Mouse (Mus musculus): ENCODE measurements around the gene Rpl29. TPM values are rescaled to one million over a fixed set of nuclear protein-coding genes. Genes with fewer than 3 reads are reported as not detected.

Rpl29 gene
- polyA plus RNA-seq, 1 experiment from 2014 or later: 1,256 TPM

DNA sequence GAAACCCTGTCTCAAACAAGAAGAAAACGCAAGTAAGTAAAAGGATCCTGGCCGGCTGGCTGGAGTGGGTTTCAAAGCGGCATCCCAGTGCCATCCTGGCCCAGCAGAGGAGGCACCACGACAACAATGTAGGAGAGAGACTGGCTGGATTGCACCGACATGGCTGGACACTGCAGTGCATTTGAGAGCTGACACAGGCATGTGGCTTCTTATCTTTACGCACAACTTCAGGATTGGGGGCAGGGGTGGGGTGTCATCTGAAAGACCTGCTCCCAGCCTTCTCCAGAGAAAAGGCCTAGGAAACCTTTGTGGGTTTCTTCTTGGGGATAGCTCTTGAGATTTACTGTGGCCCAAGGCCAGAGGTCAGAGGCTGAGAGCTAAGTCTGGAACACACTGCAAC is 17.5 kb upstream of the Rpl29 start:
- H3K4me2 ChIP-seq: peak overlapping the region; percentile 55
- H3K4me3 ChIP-seq (ENCODE audit: low read depth, low read length): peak overlapping the region; percentile 4; the same call in 1 of the 2 replicates
- 40% methylated on average over 6 of the region's 6 CpGs for WGBS

DNA sequence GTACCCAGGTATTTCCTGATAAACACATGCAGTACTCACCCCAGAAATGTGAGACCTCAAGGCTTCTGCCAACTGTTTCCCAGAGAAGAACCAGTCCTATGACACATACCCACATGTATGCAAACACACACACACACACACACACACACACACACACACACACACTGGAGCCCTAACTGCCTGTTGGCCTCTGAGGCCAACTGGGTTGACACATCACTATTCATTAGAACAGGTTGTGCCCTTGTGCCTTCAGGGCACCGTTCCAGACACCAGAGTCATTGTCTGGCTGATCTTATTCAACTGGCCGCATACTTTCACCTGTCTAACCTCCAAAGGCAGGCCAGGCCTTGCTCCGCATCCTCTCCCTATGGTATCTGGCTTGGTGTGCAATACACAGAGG is 17.0 kb upstream of the Rpl29 start:
- Histone ChIP-seq H3K9me3 (ENCODE audit: control insufficient read depth, low read length) (no peaks in the 10 kb centered on the region), H3K27me3 (replicated peaks; ENCODE audit: control insufficient read depth, insufficient read depth, low read length) (no peaks in the 10 kb centered on the region), H3K4me3 (ENCODE audit: low read depth, low read length) (no peak overlapping the region), H3K27ac (ENCODE audit: low read depth, low read length) (peak overlapping the region; percentile 28; the same call in 1 of the 2 replicates), H3K9ac (ENCODE audit: low read depth, low read length) (peak overlapping the region; percentile 46; the same call in 1 of the 2 replicates), H3K4me2 (peak overlapping the region; percentile 55; the same call in 1 of the 2 replicates), H3K4me1 (replicated peaks; ENCODE audit: control insufficient read depth, insufficient read depth, low read length) (peaks cover 18% of the 10 kb centered on the region), H3K36me3 (ENCODE audit: control insufficient read depth, insufficient read depth, low read length) (no peaks in the 10 kb centered on the region)
- ATAC-seq (replicated peaks; ENCODE audit: low FRiP score) (no peak), DNase-seq (ENCODE audit: low spot score) (no peak)
- WGBS: 85% methylated on average over 3 of the region's 3 CpGs

More for the DNA sequence above, 17.5 kb upstream of the Rpl29 start:
- peak overlapping the region; percentile 44; the same call in 1 of the 2 replicates for H3K27ac ChIP-seq (ENCODE audit: low read depth, low read length)
- H3K27me3 ChIP-seq (replicated peaks; ENCODE audit: control insufficient read depth, insufficient read depth, low read length): no peaks in the 10 kb centered on the region
- H3K9me3 ChIP-seq (ENCODE audit: control insufficient read depth, low read length): no peaks in the 10 kb centered on the region
- peak; percentile 83 for ATAC-seq (replicated peaks; ENCODE audit: low FRiP score)
- peak overlapping the region; percentile 46 for H3K9ac ChIP-seq (ENCODE audit: low read depth, low read length)
- DNase-seq (ENCODE audit: low spot score): no peak
- H3K36me3 ChIP-seq (ENCODE audit: control insufficient read depth, insufficient read depth, low read length): no peaks in the 10 kb centered on the region
- peaks cover 18% of the 10 kb centered on the region for H3K4me1 ChIP-seq (replicated peaks; ENCODE audit: control insufficient read depth, insufficient read depth, low read length)

- Histone ChIP-seq H3K9me3 (ENCODE audit: control insufficient read depth, low read length) (no peaks in the 10 kb centered on the region), H3K4me1 (replicated peaks; ENCODE audit: control insufficient read depth, insufficient read depth, low read length) (peaks cover 25% of the 10 kb centered on the region), H3K4me2 (no peak overlapping the region), H3K36me3 (ENCODE audit: control insufficient read depth, insufficient read depth, low read length) (no peaks in the 10 kb centered on the region), H3K9ac (ENCODE audit: low read depth, low read length) (no peak overlapping the region), H3K27ac (ENCODE audit: low read depth, low read length) (no peak overlapping the region), H3K4me3 (ENCODE audit: low read depth, low read length) (no peak overlapping the region), H3K27me3 (replicated peaks; ENCODE audit: control insufficient read depth, insufficient read depth, low read length) (peaks cover 12% of the 10 kb centered on the region; the same call in 1 of the 2 replicates)
- no peak for DNase-seq (ENCODE audit: low spot score)
- no peak for ATAC-seq (replicated peaks; ENCODE audit: low FRiP score)
- WGBS: 81% methylated on average over 5 of the region's 5 CpGs
These were observed 15.6 kb upstream of the Rpl29 start for GRCm38 (mm10) chr9:106413606-106414005.

DNA sequence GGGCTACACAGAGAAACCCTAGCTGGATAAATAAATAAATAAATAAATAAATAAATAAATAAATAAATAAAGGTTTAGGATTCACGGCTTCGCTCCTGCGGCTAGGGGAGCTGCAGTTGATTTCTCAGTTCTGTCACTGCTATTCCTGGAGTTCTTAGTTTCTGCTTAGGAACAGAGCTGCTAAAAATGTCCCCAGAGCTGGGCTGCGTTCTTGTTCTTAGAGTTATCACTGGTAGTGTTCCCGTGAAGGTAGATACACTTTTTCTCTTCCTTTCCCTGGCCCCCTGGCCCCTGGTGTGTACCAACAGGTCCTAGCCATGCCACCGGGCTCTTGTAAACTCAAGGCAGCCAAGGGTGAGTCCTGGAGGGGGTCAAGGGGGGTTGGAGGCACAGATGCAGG is 12.4 kb upstream of the Rpl29 start:
- Histone ChIP-seq H3K4me3 (ENCODE audit: low read depth, low read length) (no peak overlapping the region), H3K4me2 (no peak overlapping the region), H3K9ac (ENCODE audit: low read depth, low read length) (no peak overlapping the region), H3K27ac (ENCODE audit: low read depth, low read length) (no peak overlapping the region), H3K36me3 (ENCODE audit: control insufficient read depth, insufficient read depth, low read length) (no peaks in the 10 kb centered on the region), H3K4me1 (replicated peaks; ENCODE audit: control insufficient read depth, insufficient read depth, low read length) (peaks cover 20% of the 10 kb centered on the region), H3K9me3 (ENCODE audit: control insufficient read depth, low read length) (no peaks in the 10 kb centered on the region), H3K27me3 (replicated peaks; ENCODE audit: control insufficient read depth, insufficient read depth, low read length) (peaks cover 26% of the 10 kb centered on the region)
- DNase-seq (ENCODE audit: low spot score): no peak
- no peak for ATAC-seq (replicated peaks; ENCODE audit: low FRiP score)
- WGBS: 83% methylated on average over 6 of the region's 6 CpGs

GRCm38 (mm10) chr9:106417841-106418625 is 11.2 kb upstream of the Rpl29 start:
- 19% methylated on average over 29 of the region's 29 CpGs for WGBS
- H3K9me3 ChIP-seq (ENCODE audit: control insufficient read depth, low read length): no peaks in the 10 kb centered on the region
- peaks cover 14% of the 10 kb centered on the region for H3K4me1 ChIP-seq (replicated peaks; ENCODE audit: control insufficient read depth, insufficient read depth, low read length)
- peak overlapping the region; percentile 41; the same call in 1 of the 2 replicates for H3K9ac ChIP-seq (ENCODE audit: low read depth, low read length)
- DNase-seq (ENCODE audit: low spot score): peak; percentile 70
- H3K36me3 ChIP-seq (ENCODE audit: control insufficient read depth, insufficient read depth, low read length): no peaks in the 10 kb centered on the region
- H3K27me3 ChIP-seq (replicated peaks; ENCODE audit: control insufficient read depth, insufficient read depth, low read length): peaks cover 26% of the 10 kb centered on the region
- 0 out of 2 replicates have a peak overlapping the region, but pooled peaks have one; percentile 24 for H3K4me3 ChIP-seq (ENCODE audit: low read depth, low read length)
- no peak for ATAC-seq (replicated peaks; ENCODE audit: low FRiP score)
- H3K27ac ChIP-seq (ENCODE audit: low read depth, low read length): no peak overlapping the region
- H3K4me2 ChIP-seq: peak overlapping the region; percentile 59

GRCm38 (mm10) chr9:106420608-106421007 is 8.6 kb upstream of the Rpl29 start:
- Histone ChIP-seq H3K9me3 (ENCODE audit: control insufficient read depth, low read length) (no peaks in the 10 kb centered on the region), H3K27me3 (replicated peaks; ENCODE audit: control insufficient read depth, insufficient read depth, low read length) (peaks cover 26% of the 10 kb centered on the region), H3K4me1 (replicated peaks; ENCODE audit: control insufficient read depth, insufficient read depth, low read length) (peaks cover 14% of the 10 kb centered on the region), H3K27ac (ENCODE audit: low read depth, low read length) (no peak overlapping the region), H3K9ac (ENCODE audit: low read depth, low read length) (no peak overlapping the region), H3K4me2 (no peak overlapping the region), H3K4me3 (ENCODE audit: low read depth, low read length) (no peak overlapping the region), H3K36me3 (ENCODE audit: control insufficient read depth, insufficient read depth, low read length) (no peaks in the 10 kb centered on the region)
- WGBS: 0% methylated on average over 2 of the region's 2 CpGs
- DNase-seq (ENCODE audit: low spot score) (no peak), ATAC-seq (replicated peaks; ENCODE audit: low FRiP score) (no peak; the same call in 1 of the 2 replicates)

DNA sequence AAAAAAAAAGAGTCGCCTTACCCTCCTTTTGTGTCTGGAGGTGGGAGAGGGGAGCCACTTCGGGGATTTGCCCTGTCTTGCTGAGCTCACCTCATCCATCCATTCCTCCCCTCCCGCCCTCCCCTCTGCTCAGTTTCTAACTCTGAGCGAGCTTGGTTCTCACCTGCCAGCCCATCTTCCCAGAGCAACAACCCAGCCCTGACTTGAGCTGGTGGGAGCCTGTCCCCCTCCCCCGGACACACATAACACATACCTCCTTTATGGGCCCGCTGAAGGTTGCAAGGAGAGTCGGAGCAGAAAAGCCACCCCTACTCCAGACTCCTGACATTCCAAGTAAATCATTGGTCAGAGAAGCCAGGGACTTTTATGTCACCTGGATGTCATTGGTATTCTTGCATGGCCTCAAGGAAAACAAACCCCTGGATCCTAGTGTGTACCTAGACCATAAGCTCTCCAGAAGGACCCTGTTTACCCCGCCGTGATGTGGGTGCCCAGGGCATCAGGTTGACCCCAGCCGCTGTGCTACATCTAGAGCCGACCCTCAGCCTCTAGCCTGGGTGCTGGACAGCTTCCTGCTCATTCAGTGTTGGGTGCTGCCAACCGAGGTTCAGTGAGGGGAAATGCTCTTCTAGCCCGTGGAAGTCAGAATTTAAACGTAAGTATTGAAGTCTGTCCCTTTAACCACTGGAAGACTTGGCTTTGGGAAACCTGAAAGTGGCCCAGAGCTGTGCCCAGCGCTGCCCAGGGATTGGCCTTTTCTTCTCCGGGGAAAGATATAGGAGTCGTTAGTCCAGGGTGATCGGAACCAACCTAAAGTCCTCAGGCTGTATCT is 8.0 kb upstream of the Rpl29 start:
- DNase-seq (ENCODE audit: low spot score): no peak

GRCm38 (mm10) chr9:106421865-106422160 is 7.4 kb upstream of the Rpl29 start:
- H3K36me3 ChIP-seq (ENCODE audit: control insufficient read depth, insufficient read depth, low read length): no peaks in the 10 kb centered on the region
- no peak overlapping the region for H3K27ac ChIP-seq (ENCODE audit: low read depth, low read length)
- DNase-seq (ENCODE audit: low spot score): peak; percentile 81
- no peak overlapping the region for H3K9ac ChIP-seq (ENCODE audit: low read depth, low read length)
- 0% methylated on average over 3 of the region's 3 CpGs for whole genome bisulfite sequencing
- H3K27me3 ChIP-seq (replicated peaks; ENCODE audit: control insufficient read depth, insufficient read depth, low read length): peaks cover 26% of the 10 kb centered on the region
- no peak overlapping the region for H3K4me3 ChIP-seq (ENCODE audit: low read depth, low read length)
- no peaks in the 10 kb centered on the region for H3K9me3 ChIP-seq (ENCODE audit: control insufficient read depth, low read length)
- H3K4me2 ChIP-seq: peak overlapping the region; percentile 13; the same call in 1 of the 2 replicates
- peaks cover 14% of the 10 kb centered on the region for H3K4me1 ChIP-seq (replicated peaks; ENCODE audit: control insufficient read depth, insufficient read depth, low read length)
- ATAC-seq (replicated peaks; ENCODE audit: low FRiP score): peak; percentile 74

More for the DNA sequence above, 8.0 kb upstream of the Rpl29 start:
- Histone ChIP-seq H3K9me3 (ENCODE audit: control insufficient read depth, low read length) (no peaks in the 10 kb centered on the region), H3K36me3 (ENCODE audit: control insufficient read depth, insufficient read depth, low read length) (no peaks in the 10 kb centered on the region), H3K4me2 (peak overlapping the region; percentile 13; the same call in 1 of the 2 replicates), H3K27me3 (replicated peaks; ENCODE audit: control insufficient read depth, insufficient read depth, low read length) (peaks cover 26% of the 10 kb centered on the region), H3K4me1 (replicated peaks; ENCODE audit: control insufficient read depth, insufficient read depth, low read length) (peaks cover 14% of the 10 kb centered on the region), H3K27ac (ENCODE audit: low read depth, low read length) (no peak overlapping the region), H3K9ac (ENCODE audit: low read depth, low read length) (no peak overlapping the region), H3K4me3 (ENCODE audit: low read depth, low read length) (no peak overlapping the region)
- WGBS: 11% methylated on average over 18 of the region's 18 CpGs
- peak; percentile 24; the same call in 1 of the 2 replicates for ATAC-seq (replicated peaks; ENCODE audit: low FRiP score)

All from liver, embryonic 11.5 days (tissue).